Mouse (Mus musculus) frontal cortex, postnatal 10 days (tissue): ENCODE measurements around the gene Ctnnd1.

Experiments used
- DNase-seq, 2 experiments: peaks; one replicate each; pipeline ENCODE4 v3.0.0; 2022; ENCODE audit warnings: low spot score in 2 of 2, mixed read lengths in 1 of 2

The Ctnnd1 gene

GRCm38 (mm10) chr2:84647051-84647568 lies 3.5 kb downstream of the Ctnnd1 start:
- no peak for DNase-seq

- DNase-seq, result no peak
These were observed 4.4 kb downstream of the Ctnnd1 start for GRCm38 (mm10) chr2:84646138-84646537.

- DNase-seq, result no peak
These were observed 9.7 kb downstream of the Ctnnd1 start for GRCm38 (mm10) chr2:84640833-84641232.

GRCm38 (mm10) chr2:84638428-84639220 lies 11.9 kb downstream of the Ctnnd1 start:
- no peak for DNase-seq

- no peak for DNase-seq
These were observed 13.0 kb downstream of the Ctnnd1 start for GRCm38 (mm10) chr2:84637452-84638165.

- no peak for DNase-seq
These were observed 14.3 kb downstream of the Ctnnd1 start for GRCm38 (mm10) chr2:84636231-84636741.

GRCm38 (mm10) chr2:84635611-84636010 lies 15.0 kb downstream of the Ctnnd1 start:
- peak; percentile 79 for DNase-seq

GRCm38 (mm10) chr2:84634934-84635482 lies 15.6 kb downstream of the Ctnnd1 start:
- no peak for DNase-seq

- no peak for DNase-seq
These were observed 16.6 kb downstream of the Ctnnd1 start for GRCm38 (mm10) chr2:84634006-84634405.

GRCm38 (mm10) chr2:84632999-84633398 lies 17.6 kb downstream of the Ctnnd1 start:
- no peak for DNase-seq

GRCm38 (mm10) chr2:84632001-84632400 lies 18.6 kb downstream of the Ctnnd1 start:
- no peak for DNase-seq

- no peak for DNase-seq
These were observed 23.5 kb downstream of the Ctnnd1 start for GRCm38 (mm10) chr2:84627036-84627435.

GRCm38 (mm10) chr2:84626366-84626975 lies 24.1 kb downstream of the Ctnnd1 start:
- DNase-seq, result no peak

- no peak for DNase-seq
These were observed 26.4 kb downstream of the Ctnnd1 start for GRCm38 (mm10) chr2:84624201-84624600.

GRCm38 (mm10) chr2:84623428-84624119 lies 27.0 kb downstream of the Ctnnd1 start:
- no peak for DNase-seq

GRCm38 (mm10) chr2:84622668-84623067 lies 27.9 kb downstream of the Ctnnd1 start:
- no peak for DNase-seq

GRCm38 (mm10) chr2:84619646-84620340 lies 30.8 kb downstream of the Ctnnd1 start:
- no peak for DNase-seq

- no peak for DNase-seq
These were observed 31.7 kb downstream of the Ctnnd1 start for GRCm38 (mm10) chr2:84618914-84619313.

GRCm38 (mm10) chr2:84617637-84618515 lies 32.7 kb downstream of the Ctnnd1 start:
- DNase-seq, result no peak

- DNase-seq, result no peak
These were observed 37.8 kb downstream of the Ctnnd1 start for GRCm38 (mm10) chr2:84612764-84613163.
